Mouse (Mus musculus): ENCODE data around the gene Dnm3. TPM values are rescaled to one million over a fixed set of nuclear protein-coding genes. Genes with fewer than 3 reads are reported as not detected.

Dnm3 gene
- polyA plus RNA-seq, 1 experiment, result 0.09 TPM

GRCm38 (mm10) chr1:162186470-162187351 is 291.1 kb downstream of the Dnm3 start:
- no peak for TF ChIP-seq GATA1 (IDR thresholded peaks at IDR 0.05; ENCODE audit: low read length)

GRCm38 (mm10) chr1:162184003-162184748 is 293.7 kb downstream of the Dnm3 start:
- TF ChIP-seq GATA1 (IDR thresholded peaks at IDR 0.05; ENCODE audit: low read length), result no peak

DNA sequence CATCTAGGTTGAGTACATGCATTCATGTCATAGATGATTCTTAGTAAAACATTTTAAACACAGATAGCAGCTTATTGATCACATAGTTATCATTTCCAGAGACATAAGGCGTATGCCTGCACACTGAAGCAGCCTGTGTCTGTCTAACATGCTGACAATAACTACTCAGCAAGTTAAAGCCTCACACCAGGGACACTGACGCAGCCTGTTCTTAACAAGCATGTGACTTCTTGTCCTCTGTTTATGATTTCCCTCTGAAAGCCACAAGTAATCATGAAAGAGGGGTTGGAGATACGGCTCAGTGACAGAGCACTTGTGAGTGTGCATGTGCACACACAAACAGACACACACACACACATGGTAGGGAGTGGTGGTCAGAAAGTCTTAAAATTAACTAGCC is 294.4 kb downstream of the Dnm3 start:
- TF ChIP-seq GATA1 (IDR thresholded peaks at IDR 0.05; ENCODE audit: low read length), result no peak

GRCm38 (mm10) chr1:162181187-162181975 is 296.5 kb downstream of the Dnm3 start:
- TF ChIP-seq GATA1 (IDR thresholded peaks at IDR 0.05; ENCODE audit: low read length), result no peak

- no peak for TF ChIP-seq GATA1 (IDR thresholded peaks at IDR 0.05; ENCODE audit: low read length)
These were observed 297.4 kb downstream of the Dnm3 start for GRCm38 (mm10) chr1:162180451-162180850.

GRCm38 (mm10) chr1:162179401-162179800 is 298.4 kb downstream of the Dnm3 start:
- no peak for TF ChIP-seq GATA1 (IDR thresholded peaks at IDR 0.05; ENCODE audit: low read length)

GRCm38 (mm10) chr1:162172806-162173205 is 305.0 kb downstream of the Dnm3 start:
- TF ChIP-seq GATA1 (IDR thresholded peaks at IDR 0.05; ENCODE audit: low read length), result no peak

DNA sequence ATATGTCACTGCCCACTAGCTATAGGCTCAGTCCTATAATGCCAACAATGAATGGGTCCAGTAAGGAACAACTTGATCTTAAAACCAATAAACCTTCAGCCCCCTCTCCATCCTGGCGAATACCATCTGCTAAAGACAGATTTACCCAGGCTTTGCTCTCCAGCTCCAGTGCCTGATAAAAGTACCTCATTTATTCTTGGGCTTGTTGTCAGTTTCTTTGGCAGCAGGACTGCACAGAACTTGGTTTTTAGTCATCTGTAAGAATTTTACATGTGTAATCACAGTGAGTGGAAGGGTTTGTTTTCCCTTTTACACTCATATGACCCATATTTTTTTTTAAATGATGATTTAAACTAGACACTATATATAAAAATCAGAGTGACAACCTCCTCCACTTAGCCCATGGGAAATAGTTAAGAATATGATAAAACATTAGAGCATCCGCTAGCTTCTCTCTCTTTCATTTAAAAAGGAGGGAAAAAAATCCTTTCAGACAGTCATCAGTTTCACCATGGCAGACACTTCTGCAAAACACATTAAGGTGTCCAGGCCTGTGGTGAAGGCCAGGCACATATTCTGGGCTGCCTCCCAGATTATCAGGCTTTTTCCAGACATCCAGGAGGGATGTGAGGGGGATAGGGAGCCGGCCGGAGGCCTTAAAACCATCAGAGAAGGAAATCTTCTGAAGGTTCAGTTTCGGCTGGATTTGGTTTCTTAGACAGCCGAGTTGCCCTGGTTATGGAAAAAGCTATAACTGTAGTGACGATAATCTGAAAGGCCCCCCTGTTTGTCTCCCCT is 313.9 kb downstream of the Dnm3 start:
- TF ChIP-seq GATA1 (IDR thresholded peaks at IDR 0.05; ENCODE audit: low read length), result no peak

DNA sequence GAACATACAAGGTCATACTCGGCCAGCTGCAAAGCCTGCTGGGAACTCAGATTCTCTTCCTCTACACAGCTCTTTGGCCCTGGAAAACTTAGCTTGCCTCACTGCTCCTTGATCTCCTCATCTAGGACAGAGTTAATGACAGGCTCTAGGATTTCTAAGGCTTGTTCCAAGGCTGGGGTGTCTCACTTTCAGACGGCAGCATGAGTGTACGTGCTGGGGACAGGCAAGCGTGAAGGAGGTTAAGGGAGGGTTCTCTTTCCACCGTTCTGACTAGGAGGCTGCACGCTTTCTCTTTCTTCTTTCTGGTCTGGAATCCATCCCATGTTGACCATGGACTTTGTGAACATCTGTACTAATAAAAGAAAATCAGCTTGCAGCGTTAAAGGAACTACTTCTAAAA is 315.2 kb downstream of the Dnm3 start:
- TF ChIP-seq GATA1 (IDR thresholded peaks at IDR 0.05; ENCODE audit: low read length), result no peak

- TF ChIP-seq GATA1 (IDR thresholded peaks at IDR 0.05; ENCODE audit: low read length), result no peak
These were observed 315.6 kb downstream of the Dnm3 start for GRCm38 (mm10) chr1:162162249-162162648.

- TF ChIP-seq GATA1 (IDR thresholded peaks at IDR 0.05; ENCODE audit: low read length), result no peak
These were observed 317.1 kb downstream of the Dnm3 start for GRCm38 (mm10) chr1:162160718-162161117.

DNA sequence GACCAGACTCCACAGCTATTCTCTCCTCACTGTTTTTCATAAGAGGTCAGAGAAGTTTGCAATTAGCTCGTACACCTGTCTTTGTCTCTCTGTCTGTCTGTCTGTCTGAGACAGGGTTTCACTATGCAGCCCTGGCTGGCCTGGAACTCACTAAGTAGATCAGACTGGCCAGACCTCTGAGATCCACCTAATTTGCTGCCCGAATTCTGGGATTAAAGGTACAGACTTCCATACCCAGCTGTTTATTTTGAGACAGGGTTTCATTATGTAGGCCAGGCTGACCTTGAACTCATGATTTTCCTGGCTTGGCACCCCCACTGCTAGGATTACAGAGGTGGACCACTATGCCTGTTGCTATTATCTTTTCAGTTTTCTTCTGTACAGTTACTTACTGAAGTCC is 319.3 kb downstream of the Dnm3 start:
- TF ChIP-seq GATA1 (IDR thresholded peaks at IDR 0.05; ENCODE audit: low read length), result no peak

DNA sequence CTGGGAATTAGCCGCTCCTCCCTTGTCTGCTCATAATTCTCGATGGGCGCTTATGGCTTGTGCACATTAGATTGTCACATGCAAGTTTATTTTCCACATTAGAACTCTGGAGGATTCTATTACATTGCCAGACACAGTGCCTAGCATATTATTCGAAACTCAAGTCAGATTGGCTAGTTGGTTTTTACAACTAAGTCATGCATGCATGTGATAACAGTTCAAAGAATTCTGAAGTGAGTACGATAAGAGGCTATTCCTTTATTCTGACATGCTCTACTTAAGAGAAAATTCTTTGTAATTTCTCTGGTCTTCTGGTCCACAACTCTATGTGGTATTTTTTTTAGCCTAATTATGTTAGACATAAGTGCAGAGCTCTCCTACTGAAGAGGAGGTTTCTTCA is 320.2 kb downstream of the Dnm3 start:
- TF ChIP-seq GATA1 (IDR thresholded peaks at IDR 0.05; ENCODE audit: low read length), result no peak

DNA sequence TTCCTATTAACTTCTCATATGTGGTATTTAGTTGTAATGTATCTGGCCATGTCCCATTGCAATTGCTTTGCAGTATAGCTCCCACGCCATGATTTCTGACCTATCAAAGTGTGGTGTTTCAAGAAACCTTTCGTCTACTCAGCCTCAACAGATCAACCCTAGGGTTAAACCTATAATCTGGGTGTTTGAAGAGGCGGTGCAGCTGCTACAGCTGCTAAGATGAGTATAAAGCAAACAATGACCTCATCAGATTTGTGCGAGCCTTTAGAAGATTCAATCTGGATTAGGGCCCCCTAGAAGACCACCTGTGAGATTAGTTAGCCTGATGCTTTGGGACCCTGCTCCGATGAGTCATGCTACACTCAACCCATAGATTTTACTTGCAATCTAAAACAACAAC is 321.0 kb downstream of the Dnm3 start:
- no peak for TF ChIP-seq GATA1 (IDR thresholded peaks at IDR 0.05; ENCODE audit: low read length)

DNA sequence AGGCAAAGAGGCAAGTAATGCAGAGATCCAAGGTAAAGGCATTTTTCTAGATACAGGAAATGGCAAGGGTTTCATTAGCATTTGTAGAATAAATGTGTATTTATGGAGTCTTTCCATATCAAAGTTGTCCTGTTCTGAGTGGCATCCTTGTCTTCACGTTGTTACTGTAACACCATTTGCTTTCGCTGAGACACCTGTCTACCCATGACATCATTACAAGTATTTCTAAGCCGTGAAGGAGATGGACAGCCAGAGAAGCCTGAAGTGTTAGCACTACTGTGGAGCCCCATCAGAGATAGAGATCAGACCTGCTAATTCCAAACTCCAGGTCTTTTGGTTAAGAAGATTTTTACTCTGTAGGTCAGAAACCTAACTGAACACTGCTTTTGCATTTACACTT is 322.3 kb downstream of the Dnm3 start:
- TF ChIP-seq GATA1 (IDR thresholded peaks at IDR 0.05; ENCODE audit: low read length), result no peak
